Mouse (Mus musculus): Measurements from ENCODE around the gene Slc25a21.

GRCm38 (mm10) chr12:56669451-56670122 is 527.7 kb downstream of the Slc25a21 start:
- TF ChIP-seq CTCF (IDR thresholded peaks at IDR 0.05; ENCODE audit: control insufficient read depth, insufficient read depth, low read length) (no peak), POLR2A (IDR thresholded peaks at IDR 0.05; ENCODE audit: borderline replicate concordance, control insufficient read depth, low read depth, low read length) (no peak)

Data from bone marrow, adult 2 months (tissue).